Mouse (Mus musculus): ENCODE results near the gene Mea1.
A peak's percentile ranks its signal among the peaks of the same experiment; 100 is the strongest.

Gene Mea1

DNA sequence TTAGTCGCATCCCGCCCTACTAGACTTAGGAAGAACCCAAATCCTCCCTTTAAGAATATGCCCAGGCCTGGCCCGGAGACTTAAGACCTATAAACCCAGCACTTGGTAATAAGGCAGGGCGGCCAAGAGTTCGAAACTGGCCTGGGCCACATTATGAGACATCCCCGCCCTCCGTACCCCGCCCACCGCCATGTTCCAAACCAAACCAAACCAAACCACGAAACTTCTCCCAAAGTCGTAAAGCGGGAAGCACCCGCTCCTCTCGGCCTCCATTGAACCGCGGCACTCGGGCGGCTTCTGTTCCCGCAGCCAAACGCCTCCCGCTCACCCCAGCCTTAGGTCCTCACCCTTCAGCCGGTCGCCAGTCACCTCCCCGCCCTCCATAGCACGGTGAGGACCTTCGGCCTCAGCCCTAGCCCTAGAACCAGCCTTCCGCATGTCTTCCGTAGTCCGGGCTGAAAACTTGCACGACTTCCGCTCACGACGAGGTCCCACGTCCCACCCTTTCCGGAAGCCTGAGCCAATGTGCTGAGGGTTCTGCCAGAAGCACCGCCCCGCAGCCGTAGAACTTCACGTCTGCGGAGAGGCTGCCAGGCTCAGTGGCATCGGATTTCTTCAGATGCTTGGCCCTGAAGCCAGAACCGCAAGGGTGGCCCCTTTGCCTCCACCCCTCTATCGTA is 4.6 kb upstream of the Mea1 start, which contains the start of gene Rrp36:
TSS of gene Rrp36 (minus strand) at position 503 of the 680 bp plus-strand sequence.
- DNase-seq = peak; percentile 92

DNA sequence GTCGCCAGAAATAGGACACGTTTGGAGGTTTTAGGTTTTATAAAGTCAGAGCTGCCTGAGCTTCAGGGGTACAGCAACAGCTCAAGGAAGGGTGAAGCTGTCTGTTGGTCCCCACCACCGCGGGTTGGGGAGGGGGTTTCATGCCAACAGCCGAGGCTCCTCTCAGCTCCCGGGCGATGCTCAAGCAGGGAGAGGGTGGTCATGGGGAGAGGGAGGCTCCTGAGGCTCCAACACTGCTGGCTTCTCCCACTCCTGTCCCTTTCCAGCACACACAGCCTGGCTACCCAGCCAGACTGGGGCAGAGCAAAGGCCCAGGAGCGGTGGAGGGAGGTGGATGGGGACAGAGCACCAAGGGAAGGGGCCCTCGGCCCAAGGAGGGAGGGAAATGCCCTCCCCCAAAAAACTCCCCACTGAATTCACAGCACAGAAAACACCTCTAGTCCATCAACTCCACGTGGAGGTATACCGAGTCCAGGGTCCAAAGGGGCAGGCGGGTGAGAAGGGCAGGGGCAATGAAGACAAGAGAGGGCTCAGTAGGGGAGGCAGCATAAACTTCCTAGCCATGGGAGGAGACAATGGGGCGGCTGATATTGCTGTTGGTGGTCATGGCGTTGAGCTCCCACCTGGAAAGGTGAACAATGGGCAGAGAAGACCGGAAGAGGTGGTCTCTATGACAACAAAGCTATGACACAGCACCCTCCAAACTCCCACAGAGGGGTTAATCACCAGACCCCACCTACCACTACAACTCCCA is 3.9 kb upstream of the Mea1 start:
- no peak for DNase-seq

- no peak for DNase-seq
These were observed 318 bp downstream of the Mea1 start for GRCm38 (mm10) chr17:46678911-46679310.

DNA sequence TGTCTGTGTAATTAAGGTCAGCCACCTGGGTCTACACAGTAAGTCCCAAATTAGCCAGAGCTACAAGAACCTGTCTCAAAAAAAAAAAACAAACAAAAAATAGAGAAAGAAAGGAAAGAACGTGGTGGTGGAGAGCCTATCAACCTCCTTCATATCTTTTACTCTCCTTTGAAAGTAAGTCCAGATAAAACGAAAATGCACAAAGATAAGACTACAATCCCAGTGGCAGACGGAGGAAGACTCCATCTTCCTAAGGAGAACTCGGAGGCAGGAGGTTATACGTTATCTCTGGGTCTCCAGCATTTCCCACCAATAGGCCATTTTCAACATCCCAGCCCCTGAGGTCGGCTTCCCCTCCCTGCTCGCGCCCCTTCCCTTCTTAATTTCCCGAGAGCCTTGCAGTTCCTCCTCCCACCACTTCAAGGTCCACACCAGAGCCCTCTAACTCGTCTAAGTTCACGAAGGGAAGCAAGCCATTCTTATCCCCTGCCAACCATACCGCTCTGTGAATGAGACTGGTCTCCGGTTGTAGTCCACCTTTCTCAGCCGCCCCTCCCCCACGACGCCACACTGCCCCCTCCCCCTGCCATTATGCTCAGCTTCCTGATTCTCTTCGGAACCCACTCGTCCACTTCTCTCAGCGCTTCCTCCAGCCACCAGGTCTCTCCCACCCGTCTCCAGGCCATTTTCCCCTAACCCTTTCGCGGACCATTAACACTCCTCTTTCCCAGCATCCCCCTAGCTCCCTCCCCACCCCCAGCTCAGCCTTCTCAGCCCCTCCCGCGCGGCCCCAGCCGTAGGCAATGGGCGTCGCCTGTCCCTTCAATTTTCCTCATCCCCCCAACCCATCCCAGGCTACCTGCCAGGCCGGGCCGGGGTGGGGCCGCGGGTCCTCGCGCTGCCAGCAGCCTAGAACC is 1.5 kb downstream of the Mea1 start:
- DNase-seq = peak; percentile 29

GRCm38 (mm10) chr17:46680760-46681373 is 2.3 kb downstream of the Mea1 start, which contains the start of gene Klhdc3:
Gene Klhdc3 (minus strand): TSS chr17:46680914.
- DNase-seq = peak; percentile 98

- no peak for DNase-seq
These were observed 3.0 kb downstream of the Mea1 start for GRCm38 (mm10) chr17:46681466-46682118.

- DNase-seq = no peak
These were observed 4.2 kb downstream of the Mea1 start for GRCm38 (mm10) chr17:46682654-46683389.

- no peak for DNase-seq
These were observed 7.3 kb downstream of the Mea1 start for GRCm38 (mm10) chr17:46685913-46686312.

DNA sequence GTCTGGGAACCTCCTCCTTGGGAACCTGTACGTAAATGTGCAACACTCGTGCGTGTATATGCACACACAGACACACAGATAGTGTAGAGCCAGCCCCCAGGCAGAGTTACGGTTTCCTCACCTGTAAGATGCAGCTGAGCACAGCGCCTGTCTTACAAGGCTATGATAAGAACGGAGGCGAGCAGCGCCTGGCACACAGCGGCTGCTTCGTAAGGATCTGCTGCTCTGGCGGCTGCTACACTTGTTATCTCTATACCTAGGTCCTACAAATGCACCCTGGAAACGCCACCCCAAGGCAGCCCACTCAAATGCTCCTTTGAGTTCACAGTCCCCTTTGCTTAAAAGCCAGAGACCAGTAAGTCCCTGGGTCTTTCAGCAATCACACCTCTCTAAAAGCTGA is 12.1 kb downstream of the Mea1 start:
- no peak for DNase-seq

DNA sequence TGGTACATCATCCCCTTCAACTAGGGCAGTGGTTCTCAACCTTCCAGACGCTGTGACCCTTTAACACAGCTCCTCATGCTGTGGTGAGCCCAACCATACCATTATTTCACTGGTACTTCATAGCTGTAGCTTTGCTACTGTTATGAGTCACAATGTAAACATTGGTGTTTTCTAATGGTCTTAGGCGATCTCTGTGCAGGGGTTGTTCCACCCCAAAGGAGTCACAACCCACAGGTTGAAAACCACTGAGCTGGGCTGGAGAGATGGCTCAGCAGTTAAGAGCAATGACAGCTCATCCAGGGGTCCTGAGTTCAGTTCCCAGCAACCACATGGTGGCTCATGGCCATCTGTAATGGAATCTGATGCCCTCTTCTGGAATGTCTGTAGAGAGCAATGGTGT is 12.8 kb downstream of the Mea1 start:
- no peak for DNase-seq

DNA sequence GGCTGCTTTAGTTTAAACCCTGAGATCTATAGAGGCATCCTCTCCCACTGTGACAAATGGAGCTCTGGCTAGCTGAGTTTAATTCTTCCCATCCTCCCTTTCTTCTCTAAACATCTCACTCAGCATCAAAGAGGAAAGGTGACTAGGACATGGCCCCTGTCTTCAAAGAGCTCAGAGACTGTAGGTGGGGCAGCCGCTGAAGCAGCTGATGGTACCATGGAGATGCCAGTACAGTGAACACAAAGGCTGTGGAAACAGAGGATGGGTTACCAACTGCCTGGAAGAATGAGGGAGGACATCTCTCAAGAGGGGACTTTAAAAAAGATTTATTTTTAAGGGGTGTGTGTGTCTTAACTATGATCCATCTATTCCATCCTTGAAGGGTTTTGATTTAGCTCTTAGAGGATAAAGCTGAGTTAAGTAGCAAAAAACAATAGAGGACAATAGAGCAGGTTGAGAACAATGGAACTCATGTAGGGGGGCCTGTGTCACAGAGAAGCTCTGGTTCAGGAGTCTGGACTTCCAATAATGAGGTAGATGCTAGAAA is 16.0 kb downstream of the Mea1 start:
- DNase-seq = no peak

- no peak for DNase-seq
These were observed 19.9 kb downstream of the Mea1 start for GRCm38 (mm10) chr17:46698515-46698914.

- no peak for DNase-seq
These were observed 20.7 kb downstream of the Mea1 start for GRCm38 (mm10) chr17:46699245-46699644.

DNA sequence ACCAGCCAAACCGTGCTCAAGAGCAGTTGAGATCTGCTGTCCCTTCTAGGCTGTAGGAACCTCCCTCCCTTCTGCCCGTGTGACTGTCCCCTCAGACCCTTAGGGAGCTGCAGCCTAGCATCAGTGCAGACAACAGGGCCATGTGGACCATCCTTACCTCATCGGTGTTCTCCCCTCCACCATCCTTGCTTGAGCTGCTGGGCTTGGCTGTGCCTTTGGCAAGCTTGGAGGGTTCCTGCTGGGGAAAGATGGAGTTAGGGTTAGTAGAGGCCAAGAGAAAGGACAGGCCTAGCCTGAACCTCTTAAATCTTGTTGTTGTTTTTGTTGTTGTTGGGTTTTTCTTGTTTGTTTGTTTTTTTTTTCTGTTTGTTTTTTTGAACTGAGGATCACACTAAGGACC is 21.3 kb downstream of the Mea1 start:
- no peak for DNase-seq

DNA sequence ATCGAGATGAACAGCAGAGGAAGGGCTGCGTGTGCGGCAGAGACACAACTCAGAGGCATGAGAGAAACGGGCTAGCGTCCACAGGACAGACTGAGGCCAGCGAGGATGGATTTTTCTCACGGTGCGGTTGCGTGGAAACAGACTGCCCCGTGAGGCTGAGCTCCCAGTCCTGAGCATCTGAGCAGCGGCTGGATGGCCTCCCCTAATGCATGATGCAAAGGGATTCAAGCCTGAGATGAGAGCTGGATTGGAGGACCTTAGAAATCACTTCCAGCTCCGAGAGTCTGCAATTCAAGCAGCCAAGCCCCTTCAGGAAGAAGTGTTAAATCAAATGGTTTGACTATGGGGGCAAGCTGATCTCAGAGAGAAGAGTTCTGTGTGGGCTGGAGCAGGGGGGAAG is 22.9 kb downstream of the Mea1 start:
- DNase-seq = no peak

GRCm38 (mm10) chr17:46702100-46702499 is 23.5 kb downstream of the Mea1 start:
- DNase-seq = no peak

DNA sequence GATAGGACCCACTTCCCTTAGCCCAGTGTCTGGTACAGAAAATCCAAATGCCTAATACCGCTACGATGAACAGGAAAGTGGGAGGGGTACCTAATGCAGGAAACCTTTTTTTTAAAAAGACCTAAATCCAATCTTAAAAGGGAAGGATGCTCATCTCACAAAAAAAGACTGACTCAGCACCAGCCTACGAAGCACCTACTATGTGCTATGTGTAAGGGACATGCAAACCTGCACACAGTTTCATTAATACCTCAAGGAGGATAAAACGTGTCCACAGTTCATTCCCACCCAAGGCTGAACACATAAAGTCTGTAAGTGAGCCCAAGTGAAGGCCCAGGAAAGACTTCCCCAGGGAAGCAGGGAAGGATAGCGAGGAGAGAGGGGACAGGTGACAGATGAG is 23.9 kb downstream of the Mea1 start:
- DNase-seq = no peak

DNA sequence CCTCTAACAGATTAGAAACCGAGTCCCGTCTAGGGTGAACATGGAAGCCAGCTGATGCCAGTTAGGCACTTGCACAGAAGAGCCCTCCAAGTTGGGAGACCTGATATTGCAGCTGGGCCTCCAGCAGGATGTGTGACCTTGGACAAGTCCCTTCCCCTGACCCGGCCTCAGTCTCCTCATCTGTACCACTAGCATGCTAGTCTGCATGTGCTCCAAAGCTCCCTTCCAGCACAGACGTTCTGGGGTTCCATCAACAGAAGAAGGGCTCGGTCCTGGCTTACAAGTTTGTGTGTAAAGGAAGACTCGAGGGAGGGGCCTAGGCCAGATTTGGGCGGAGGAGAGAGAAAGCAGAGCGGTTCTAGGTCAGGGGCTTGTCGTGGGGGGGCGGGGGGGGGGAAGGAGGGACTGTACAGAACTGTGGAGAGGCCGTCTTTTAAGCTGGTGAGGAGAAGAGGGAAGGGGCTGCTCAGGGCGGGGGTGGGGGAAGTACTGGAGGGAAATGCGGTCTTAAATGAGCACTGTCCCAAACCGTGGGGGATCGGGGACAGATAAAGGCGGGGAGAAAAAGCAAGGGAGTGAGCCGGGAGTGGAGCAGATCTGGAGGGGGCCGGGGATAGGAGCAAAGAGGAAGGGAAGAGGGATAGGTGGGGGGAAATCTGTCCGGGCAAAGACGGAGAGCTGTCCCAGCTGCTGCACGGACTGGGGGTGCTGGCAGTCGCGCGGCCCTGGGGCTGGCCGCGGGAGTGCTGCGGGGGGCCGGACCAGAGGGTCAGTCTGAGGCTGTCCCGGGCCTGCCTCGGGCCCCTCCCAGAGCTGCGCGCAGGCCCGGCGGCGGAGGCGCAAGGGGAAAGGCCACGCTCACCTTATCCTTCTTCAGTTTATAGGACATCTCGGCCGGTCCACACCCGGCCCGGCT is 25.6 kb downstream of the Mea1 start:
- no peak for DNase-seq

DNA sequence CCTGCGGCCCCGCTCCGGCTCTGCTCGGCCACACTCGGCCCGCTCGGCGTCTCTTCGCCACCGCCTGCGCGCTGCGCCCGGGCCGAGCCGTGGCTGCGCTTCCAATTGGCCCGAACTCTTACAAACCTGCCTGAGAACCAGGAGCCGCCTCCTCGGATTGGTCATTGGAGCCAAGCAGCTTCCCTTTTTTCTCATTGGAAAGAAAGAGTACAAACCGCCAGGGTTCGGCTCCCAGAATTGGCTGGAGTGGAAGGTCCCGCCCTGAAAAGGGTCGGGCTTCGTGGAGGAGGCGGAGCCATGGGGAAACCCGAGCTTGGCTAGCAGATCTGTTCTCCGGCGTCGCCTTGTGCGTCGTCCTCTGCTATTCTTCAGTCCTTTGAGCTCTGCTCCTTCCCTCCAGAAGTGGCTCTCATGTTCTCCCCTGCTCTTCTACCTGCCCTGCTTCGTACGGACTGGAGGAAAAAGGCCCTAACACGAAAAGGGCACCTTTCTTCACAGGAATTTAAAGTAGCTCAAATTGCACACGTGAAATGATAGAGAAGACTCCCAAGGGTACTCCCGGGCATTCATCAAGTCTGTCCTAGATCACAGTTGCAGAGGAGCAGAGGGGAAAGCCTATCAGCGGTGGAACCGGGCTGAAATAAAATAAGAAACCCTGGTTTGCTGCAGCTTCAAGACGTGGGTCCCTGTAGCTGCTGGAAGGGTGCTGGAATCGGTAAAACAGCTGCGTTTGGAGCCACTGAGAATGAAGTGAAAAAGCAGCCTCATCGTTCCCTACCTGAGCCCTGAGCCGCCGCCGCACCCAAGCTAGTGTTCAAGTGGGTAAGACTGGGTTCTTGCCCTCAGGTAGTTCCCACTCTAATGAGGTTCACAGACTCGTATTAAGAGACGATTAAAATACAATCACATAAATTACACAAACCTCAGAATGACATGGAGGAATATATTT is 26.6 kb downstream of the Mea1 start, which contains the start of gene Ppp2r5d:
TSS of gene Ppp2r5d (minus strand) at position 225 of the 949 bp plus-strand sequence.
- DNase-seq = peak; percentile 98

Measured in right cerebral cortex, adult 18-20 months (tissue).